Mouse (Mus musculus) MEL-GATA-1-ER (cell line): ENCODE measurements around the gene Zc3h10.

Experiments used
- DNase-seq: peaks from one replicate; pipeline ENCODE4 v3.0.0-alpha.2; 2012; ENCODE audit warnings: low read depth; ENCODE audit errors: extremely low read depth

The Zc3h10 gene

DNA sequence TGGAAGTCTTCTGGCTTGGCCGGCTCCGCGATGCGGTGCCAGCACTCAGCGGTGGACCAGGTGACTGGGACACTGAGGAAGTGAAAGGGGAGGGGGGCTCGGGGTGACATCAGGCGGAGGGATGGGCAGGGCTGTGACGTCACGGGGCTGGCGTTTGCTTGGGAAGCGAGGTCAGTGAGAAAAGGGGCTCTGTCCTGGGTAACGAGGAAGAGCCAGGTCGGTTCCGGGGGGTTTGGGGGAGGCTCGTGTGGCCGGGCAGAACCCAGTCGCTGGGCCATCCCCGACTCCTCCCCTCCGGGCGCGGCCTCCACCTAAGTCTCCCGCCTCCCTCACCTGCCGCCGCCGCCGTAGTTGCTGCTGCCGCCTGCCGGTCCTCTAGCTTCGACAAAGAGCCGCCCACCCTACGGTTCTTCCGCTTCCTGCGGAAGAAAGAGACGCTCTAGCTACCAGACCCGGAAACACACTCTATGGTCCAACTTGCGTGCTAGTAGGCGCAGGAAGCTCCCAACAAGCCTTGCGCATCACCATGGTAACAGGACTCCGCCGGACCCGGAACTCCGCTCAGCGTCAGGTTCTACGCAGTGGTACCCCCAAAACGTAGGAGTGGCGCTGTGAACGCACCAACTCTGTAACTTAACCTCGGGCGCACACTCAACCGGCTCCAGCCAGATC, at the start of gene Zc3h10:
Gene Zc3h10, minus strand, starts transcription at position 414 of the 672 bp plus-strand sequence.
- peak; percentile 99 for DNase-seq

- no peak for DNase-seq
These were observed 45.2 kb upstream of the Zc3h10 start for GRCm38 (mm10) chr10:128592797-128593196.

GRCm38 (mm10) chr10:128591436-128591835, 43.9 kb upstream of the Zc3h10 start:
- no peak for DNase-seq

GRCm38 (mm10) chr10:128590193-128590690, 42.7 kb upstream of the Zc3h10 start:
- DNase-seq, result no peak

DNA sequence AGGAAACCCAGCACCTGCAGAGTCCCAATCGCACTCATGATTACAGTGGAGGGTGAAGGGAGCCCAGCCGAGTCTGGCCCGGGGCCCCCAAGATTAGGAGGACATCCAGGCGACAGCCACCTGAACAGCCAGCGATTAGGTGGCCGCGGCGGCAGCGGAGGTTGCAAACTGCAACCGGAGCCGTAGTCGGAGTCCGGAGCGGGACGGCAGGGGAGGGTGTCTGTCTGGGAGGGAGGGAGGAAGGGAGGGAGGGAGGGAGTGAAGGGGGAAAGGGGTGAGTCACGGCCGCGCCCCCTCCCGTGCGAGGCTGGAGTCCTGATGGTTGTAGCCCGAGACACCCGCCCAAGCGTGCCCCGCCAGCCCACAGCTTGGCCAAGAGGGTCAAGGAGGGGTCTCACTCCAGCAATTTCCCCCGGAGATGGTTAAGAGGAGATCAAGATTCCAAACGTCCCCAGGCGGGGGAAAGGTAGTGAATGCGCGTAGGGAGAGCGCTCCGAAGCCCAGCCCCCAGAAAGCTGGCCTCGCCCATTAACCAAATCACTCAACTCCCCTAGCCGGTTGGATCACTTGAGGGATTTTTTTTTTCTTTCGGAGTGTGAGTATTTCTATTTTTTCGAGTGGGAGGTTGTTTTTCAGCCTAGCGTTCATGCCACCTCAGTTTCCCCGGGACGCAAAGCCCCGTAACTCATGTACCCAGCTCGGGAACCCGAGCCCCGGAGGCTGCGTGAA, 42.1 kb upstream of the Zc3h10 start, which contains the start of gene Erbb3:
Gene Erbb3, minus strand, starts transcription at position 189 of the 729 bp plus-strand sequence.
- no peak for DNase-seq

DNA sequence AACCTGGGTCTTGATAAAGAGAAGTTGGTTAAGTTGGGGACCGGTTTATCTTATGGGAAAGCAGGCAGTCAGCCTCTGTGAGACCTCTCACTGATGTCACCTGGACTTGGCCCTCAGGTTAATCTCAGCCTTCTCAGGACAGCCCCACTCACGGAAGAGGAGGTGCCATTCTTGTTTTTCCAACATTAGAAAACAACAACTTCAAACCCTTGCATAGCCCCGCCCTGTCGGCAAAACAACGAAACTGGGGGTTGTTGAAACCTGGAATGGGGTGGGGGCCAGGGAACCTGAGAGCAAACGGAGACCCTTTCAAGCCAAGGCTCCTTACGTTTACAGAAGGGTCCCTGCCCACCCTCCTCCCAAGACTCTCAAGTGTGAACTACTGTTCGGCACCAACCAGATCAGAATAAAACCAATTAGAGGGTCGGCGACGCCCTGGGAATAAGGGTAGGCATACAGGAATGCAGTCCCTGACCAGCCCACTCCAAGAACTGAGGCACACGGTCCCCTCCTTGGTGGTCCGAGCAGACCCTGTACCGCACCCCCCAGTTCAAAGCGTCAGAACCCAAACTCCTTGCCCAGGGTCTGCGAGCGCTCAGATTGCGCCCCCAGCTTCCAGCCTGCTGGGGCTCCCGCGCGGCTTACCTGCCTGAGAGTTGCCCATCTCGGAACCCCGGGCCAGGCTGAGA, 41.3 kb upstream of the Zc3h10 start:
- no peak for DNase-seq

DNA sequence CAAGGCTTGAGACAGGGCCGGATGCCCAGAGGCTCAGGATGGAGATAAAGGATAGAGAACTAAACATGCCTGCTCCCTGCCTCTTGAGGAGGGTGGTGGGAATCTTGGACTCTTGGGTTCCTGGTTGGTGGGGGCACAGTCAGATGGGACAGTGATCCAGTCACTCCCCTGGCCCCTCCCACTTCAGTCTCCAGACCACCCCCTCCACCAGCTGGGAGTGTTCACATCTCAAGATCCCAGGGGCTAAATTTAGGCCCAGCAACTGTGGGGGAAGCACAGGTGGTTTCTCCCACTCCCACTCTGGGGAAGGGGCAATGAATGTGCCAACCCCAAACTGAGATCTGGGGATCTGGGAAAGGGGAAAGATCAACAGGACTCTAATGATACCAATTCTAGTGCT, 40.6 kb upstream of the Zc3h10 start:
- no peak for DNase-seq

- DNase-seq, result no peak
These were observed 40.1 kb upstream of the Zc3h10 start for GRCm38 (mm10) chr10:128587697-128588096.

DNA sequence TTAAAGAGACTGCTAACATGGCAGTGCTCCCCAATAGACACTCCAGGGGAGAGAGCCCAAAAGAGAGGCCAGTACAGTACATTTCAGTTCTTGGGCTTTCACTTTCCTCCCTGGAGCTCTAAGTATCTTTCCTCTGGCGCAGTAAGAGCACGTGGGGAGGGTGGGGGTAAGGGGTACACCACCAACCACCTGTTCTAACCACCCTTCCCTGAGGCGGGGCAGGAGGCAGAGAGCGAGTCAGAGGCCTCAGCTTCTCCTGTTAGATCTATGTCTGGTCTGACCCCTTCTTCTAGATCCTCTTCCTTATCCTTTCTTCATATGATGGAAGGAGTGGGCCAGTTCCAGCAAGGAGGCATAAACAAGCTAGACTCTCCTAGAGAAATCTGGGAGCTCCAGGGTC, 39.5 kb upstream of the Zc3h10 start:
- no peak for DNase-seq

- no peak for DNase-seq
These were observed 39.0 kb upstream of the Zc3h10 start for GRCm38 (mm10) chr10:128586546-128586945.

GRCm38 (mm10) chr10:128584386-128584785, 36.8 kb upstream of the Zc3h10 start:
- no peak for DNase-seq

DNA sequence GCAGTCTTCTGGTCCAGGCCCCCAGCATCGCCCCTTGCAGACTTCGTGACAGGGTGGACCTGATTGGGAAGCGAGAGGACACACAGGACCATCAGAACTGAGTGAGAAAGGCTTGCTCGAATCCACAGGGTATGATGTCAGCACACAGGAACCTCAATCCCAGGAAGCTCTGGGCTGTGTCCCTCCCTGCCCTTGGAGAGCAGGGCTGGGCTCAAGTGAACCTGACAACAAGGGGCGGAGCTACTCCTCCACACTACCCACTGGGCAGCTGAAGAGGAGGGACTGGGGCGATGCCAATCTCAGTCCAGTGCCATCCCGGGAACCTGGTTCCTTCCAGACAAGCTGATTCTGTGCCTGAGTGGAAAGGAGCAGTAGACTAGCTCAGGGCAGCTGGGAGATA, 36.1 kb upstream of the Zc3h10 start:
- no peak for DNase-seq

DNA sequence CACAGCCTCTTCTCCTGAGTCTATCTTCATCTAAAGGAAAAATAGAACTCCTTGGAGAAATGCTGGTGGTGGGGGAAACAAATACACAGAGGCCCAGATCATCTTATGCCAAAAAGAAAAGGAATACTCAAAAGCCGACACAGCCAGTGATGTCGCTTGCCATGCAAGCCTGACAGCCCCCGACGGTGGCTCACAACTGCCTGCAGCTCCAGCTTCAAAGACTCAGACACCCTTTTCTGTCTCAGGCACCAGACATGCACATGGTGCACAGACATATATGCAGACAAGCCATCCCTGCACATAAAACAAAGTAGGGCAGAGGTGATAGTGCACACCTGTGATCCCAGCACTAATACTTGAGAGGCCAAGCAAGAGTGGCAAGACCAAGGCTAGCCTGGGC, 32.2 kb upstream of the Zc3h10 start:
- DNase-seq, result no peak

GRCm38 (mm10) chr10:128579298-128579697, 31.7 kb upstream of the Zc3h10 start:
- no peak for DNase-seq

DNA sequence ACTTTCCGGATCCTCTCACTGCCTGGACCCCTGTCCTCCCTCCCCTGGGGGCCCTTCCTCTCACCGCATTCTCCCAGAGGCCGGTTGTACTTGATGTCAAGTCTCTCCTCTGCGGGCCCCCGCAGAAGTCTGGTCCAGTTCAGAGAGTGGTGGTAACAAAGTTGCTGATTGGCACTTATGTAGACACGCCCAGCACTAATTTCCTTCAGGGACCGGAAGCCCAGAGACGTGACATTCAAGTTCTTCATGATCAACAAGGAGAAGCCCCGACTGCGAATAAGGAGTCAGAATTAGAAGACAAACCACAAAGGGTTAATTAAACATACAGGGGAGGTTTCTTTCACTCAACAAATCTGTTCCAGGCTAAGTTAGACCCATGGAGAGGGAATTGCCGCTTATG, 30.8 kb upstream of the Zc3h10 start:
- no peak for DNase-seq

GRCm38 (mm10) chr10:128575063-128575462, 27.5 kb upstream of the Zc3h10 start:
- DNase-seq, result no peak

DNA sequence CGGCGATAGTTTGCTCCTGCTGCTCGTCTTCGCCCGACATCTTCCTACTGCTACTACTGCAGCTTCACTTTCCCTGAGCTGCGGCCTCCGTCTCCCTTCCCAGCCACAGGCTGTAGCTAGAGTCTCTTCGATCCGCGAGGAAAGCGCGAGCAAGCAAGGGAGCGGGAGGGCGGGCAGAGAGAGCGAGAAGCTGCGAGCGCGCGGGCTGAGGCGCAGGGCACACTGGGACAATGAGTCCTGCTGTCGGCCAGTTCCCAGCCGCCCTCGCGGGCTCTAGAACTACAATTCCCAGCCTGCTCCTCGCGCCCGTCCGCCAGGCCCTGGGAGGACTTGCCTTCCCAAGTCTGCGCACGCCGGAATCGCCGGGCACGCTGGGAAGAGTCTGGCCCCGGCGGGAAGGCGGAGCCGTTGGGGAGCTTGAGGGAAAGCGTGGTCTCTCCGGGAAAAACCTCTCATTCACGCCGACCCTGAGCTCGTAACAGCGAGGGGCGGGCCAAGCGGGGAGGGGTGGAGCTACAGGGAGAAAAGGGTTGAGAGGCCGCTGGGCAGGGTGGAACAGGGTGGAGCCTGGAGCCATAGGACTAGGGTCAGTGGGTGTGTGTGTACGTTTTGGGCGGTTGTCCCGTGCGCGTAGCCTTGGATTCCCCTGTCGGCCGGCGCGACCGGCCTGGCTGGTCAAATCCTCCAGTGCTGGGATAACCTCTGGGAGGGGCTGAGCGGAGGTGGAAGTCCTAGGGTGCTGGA, 18.4 kb upstream of the Zc3h10 start, which contains the start of gene Pa2g4:
Gene Pa2g4, minus strand, starts transcription at position 200 of the 744 bp plus-strand sequence.
- DNase-seq, result peak; percentile 95

DNA sequence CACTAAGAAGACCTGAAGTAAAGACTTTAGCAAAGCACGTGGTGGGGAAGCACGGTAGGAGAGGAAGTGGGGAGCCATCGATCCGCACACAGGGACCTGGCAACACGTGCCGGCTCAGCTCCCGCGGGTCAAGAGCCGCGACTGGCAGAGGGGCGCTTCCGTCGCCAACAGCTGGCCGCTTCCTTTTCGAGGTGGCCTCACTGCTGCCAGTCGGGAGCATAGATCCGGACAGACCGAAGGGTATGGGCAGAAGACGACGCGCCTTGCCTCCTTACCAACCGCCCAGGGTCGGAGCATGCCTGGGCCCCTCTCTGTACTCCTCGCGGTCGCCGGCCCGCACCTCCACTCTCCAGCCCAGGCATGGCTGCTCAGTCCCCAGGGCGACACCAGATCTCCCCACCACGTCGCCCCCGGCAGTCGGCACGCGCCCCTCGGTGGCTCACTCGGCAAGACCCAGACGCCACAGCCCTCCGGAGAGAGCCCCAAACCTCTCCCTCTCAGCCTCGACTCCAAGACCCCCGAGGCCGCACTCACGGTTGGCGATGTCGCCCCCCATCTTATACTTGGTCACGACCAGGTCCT, 17.7 kb upstream of the Zc3h10 start:
- DNase-seq, result no peak

DNA sequence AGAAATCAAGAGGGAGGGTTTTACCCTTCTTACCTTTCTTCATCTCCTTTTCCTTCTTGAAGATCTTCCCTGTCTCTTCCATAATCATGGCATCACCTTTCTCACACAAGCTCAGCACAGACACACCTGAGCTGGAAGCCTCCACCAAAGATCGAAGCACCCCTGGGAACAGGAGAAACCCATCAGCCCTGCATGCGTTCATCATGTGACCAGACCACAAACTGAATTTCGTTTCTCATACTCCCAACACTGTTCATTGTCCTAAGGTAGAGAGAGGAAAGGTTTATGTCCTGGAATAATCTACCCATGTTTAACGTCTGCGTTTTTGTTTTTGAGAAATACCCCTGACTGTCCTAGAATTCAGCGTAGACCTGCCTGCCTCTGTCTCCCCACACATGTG, 16.0 kb upstream of the Zc3h10 start:
- DNase-seq, result no peak

GRCm38 (mm10) chr10:128556963-128557362, 9.4 kb upstream of the Zc3h10 start:
- DNase-seq, result no peak

- DNase-seq, result no peak
These were observed 8.7 kb upstream of the Zc3h10 start for GRCm38 (mm10) chr10:128556286-128556685.
